Mouse (Mus musculus): ENCODE measurements around the gene Timm10. TPM values are rescaled to one million over a fixed set of nuclear protein-coding genes. Genes with fewer than 3 reads are reported as not detected.
A peak's percentile ranks its signal among the peaks of the same experiment; 100 is the strongest.

Gene Timm10
- total and polyA plus RNA-seq, 2 experiments from 2014 or later, result 117 to 129 TPM

- Histone ChIP-seq H3K4me3 (ENCODE audit: low read depth, low read length) (no peak overlapping the region), H3K27ac (ENCODE audit: low read depth) (no peak overlapping the region), H3K4me1 (ENCODE audit: control insufficient read depth, insufficient read depth) (no peaks in the 10 kb centered on the region), H3K36me3 (replicated peaks; ENCODE audit: control insufficient read depth, insufficient read depth, low read length) (0 out of 2 replicates have a peak, but pooled peaks cover 16% of the 10 kb centered on the region), H3K4me2 (ENCODE audit: low read depth, low read length) (no peak overlapping the region), H3K9me3 (replicated peaks; ENCODE audit: control insufficient read depth, low read length) (no peaks in the 10 kb centered on the region), H3K27me3 (ENCODE audit: control insufficient read depth, insufficient read depth, low read length) (no peaks in the 10 kb centered on the region), H3K9ac (replicated peaks; ENCODE audit: low read depth, low read length) (no peak overlapping the region)
- ATAC-seq (ENCODE audit: insufficient read depth, low read depth), result no peak
- 90% methylated on average over 7 of the region's 7 CpGs for WGBS
- TF ChIP-seq EP300 (IDR thresholded peaks at IDR 0.05; ENCODE audit: low read depth) (no peak), CTCF (IDR thresholded peaks at IDR 0.05; ENCODE audit: low read depth) (no peak)
- no peak for DNase-seq (ENCODE audit: low spot score)
Observed at GRCm38 (mm10) chr2:84803963-84804362, 22.8 kb upstream of the Timm10 start.

- Histone ChIP-seq H3K27me3 (ENCODE audit: control insufficient read depth, insufficient read depth, low read length) (no peaks in the 10 kb centered on the region), H3K36me3 (replicated peaks; ENCODE audit: control insufficient read depth, insufficient read depth, low read length) (0 out of 2 replicates have a peak, but pooled peaks cover 16% of the 10 kb centered on the region), H3K9ac (replicated peaks; ENCODE audit: low read depth, low read length) (no peak overlapping the region), H3K9me3 (replicated peaks; ENCODE audit: control insufficient read depth, low read length) (no peaks in the 10 kb centered on the region), H3K4me3 (ENCODE audit: low read depth, low read length) (no peak overlapping the region), H3K27ac (ENCODE audit: low read depth) (no peak overlapping the region), H3K4me1 (ENCODE audit: control insufficient read depth, insufficient read depth) (peaks cover 5% of the 10 kb centered on the region; the same call in 1 of the 2 replicates), H3K4me2 (ENCODE audit: low read depth, low read length) (no peak overlapping the region)
- DNase-seq (ENCODE audit: low spot score) (no peak), ATAC-seq (ENCODE audit: insufficient read depth, low read depth) (no peak)
- WGBS, result 50% methylated on average over 5 of the region's 5 CpGs
- TF ChIP-seq CTCF (IDR thresholded peaks at IDR 0.05; ENCODE audit: low read depth), result no peak
- TF ChIP-seq EP300 (IDR thresholded peaks at IDR 0.05; ENCODE audit: low read depth), result no peak
Observed at GRCm38 (mm10) chr2:84806546-84806945, 20.3 kb upstream of the Timm10 start.

- no peak overlapping the region for H3K9ac ChIP-seq (replicated peaks; ENCODE audit: low read depth, low read length)
- ATAC-seq (ENCODE audit: insufficient read depth, low read depth) (no peak), DNase-seq (ENCODE audit: low spot score) (no peak)
- H3K4me3 ChIP-seq (ENCODE audit: low read depth, low read length), result no peak overlapping the region
- H3K9me3 ChIP-seq (replicated peaks; ENCODE audit: control insufficient read depth, low read length), result no peaks in the 10 kb centered on the region
- H3K4me2 ChIP-seq (ENCODE audit: low read depth, low read length), result no peak overlapping the region
- H3K27me3 ChIP-seq (ENCODE audit: control insufficient read depth, insufficient read depth, low read length), result no peaks in the 10 kb centered on the region
- peaks cover 5% of the 10 kb centered on the region; the same call in 1 of the 2 replicates for H3K4me1 ChIP-seq (ENCODE audit: control insufficient read depth, insufficient read depth)
- TF ChIP-seq EP300 (IDR thresholded peaks at IDR 0.05; ENCODE audit: low read depth) (no peak), CTCF (IDR thresholded peaks at IDR 0.05; ENCODE audit: low read depth) (no peak)
- H3K27ac ChIP-seq (ENCODE audit: low read depth), result no peak overlapping the region
- H3K36me3 ChIP-seq (replicated peaks; ENCODE audit: control insufficient read depth, insufficient read depth, low read length), result 0 out of 2 replicates have a peak, but pooled peaks cover 10% of the 10 kb centered on the region
Observed at GRCm38 (mm10) chr2:84809330-84809729, 17.5 kb upstream of the Timm10 start.

GRCm38 (mm10) chr2:84810526-84810885, 16.3 kb upstream of the Timm10 start:
- Histone ChIP-seq H3K36me3 (replicated peaks; ENCODE audit: control insufficient read depth, insufficient read depth, low read length) (0 out of 2 replicates have a peak, but pooled peaks cover 5% of the 10 kb centered on the region), H3K27ac (ENCODE audit: low read depth) (peak overlapping the region; percentile 56), H3K4me2 (ENCODE audit: low read depth, low read length) (peak overlapping the region; percentile 62), H3K27me3 (ENCODE audit: control insufficient read depth, insufficient read depth, low read length) (no peaks in the 10 kb centered on the region), H3K4me1 (ENCODE audit: control insufficient read depth, insufficient read depth) (peaks cover 5% of the 10 kb centered on the region; the same call in 1 of the 2 replicates), H3K9me3 (replicated peaks; ENCODE audit: control insufficient read depth, low read length) (no peaks in the 10 kb centered on the region), H3K9ac (replicated peaks; ENCODE audit: low read depth, low read length) (peak overlapping the region; percentile 16; the same call in 1 of the 2 replicates), H3K4me3 (ENCODE audit: low read depth, low read length) (no peak overlapping the region; the same call in 1 of the 2 replicates)
- no peak for TF ChIP-seq CTCF (IDR thresholded peaks at IDR 0.05; ENCODE audit: low read depth)
- no peak for TF ChIP-seq EP300 (IDR thresholded peaks at IDR 0.05; ENCODE audit: low read depth)
- WGBS, result 59% methylated on average over 6 of the region's 6 CpGs
- peak; percentile 18 for ATAC-seq (ENCODE audit: insufficient read depth, low read depth)
- no peak for DNase-seq (ENCODE audit: low spot score)

GRCm38 (mm10) chr2:84810886-84811577, 15.8 kb upstream of the Timm10 start:
- Histone ChIP-seq H3K4me3 (ENCODE audit: low read depth, low read length) (peak overlapping the region; percentile 41), H3K9me3 (replicated peaks; ENCODE audit: control insufficient read depth, low read length) (no peaks in the 10 kb centered on the region), H3K4me1 (ENCODE audit: control insufficient read depth, insufficient read depth) (peaks cover 5% of the 10 kb centered on the region; the same call in 1 of the 2 replicates), H3K27me3 (ENCODE audit: control insufficient read depth, insufficient read depth, low read length) (no peaks in the 10 kb centered on the region), H3K9ac (replicated peaks; ENCODE audit: low read depth, low read length) (peak overlapping the region; percentile 16; the same call in 1 of the 2 replicates), H3K4me2 (ENCODE audit: low read depth, low read length) (peak overlapping the region; percentile 62), H3K27ac (ENCODE audit: low read depth) (peak overlapping the region; percentile 56), H3K36me3 (replicated peaks; ENCODE audit: control insufficient read depth, insufficient read depth, low read length) (0 out of 2 replicates have a peak, but pooled peaks cover 5% of the 10 kb centered on the region)
- 14% methylated on average over 26 of the region's 26 CpGs for WGBS
- no peak for TF ChIP-seq EP300 (IDR thresholded peaks at IDR 0.05; ENCODE audit: low read depth)
- TF ChIP-seq CTCF (IDR thresholded peaks at IDR 0.05; ENCODE audit: low read depth), result peak; percentile 81
- ATAC-seq (ENCODE audit: insufficient read depth, low read depth), result peak; percentile 80
- DNase-seq (ENCODE audit: low spot score), result peak; percentile 91
